Mouse (Mus musculus) layer of hippocampus, adult 18-20 months (tissue): ENCODE measurements around the gene Zc3h7a. TPM values are rescaled to one million over a fixed set of nuclear protein-coding genes. Genes with fewer than 3 reads are reported as not detected.
"Not testable (repeated sequence)": the region's sequence is repeated elsewhere in the genome, so short reads cannot be mapped to it uniquely, and the experiment has no call there.

Experiments used
- DNase-seq, 2 experiments: peaks; one replicate each; pipeline ENCODE4 v3.0.0; 2022; ENCODE audit warnings: low spot score in 2 of 2
- long read RNA-seq: library from polyadenylated mRNA; stranded (forward); transcript quantifications from one replicate; pipeline ENCODE4 v2.0.0, GENCODE M21; 2021
- total RNA-seq, 2 experiments: library from RNA; stranded (reverse); gene quantifications; 2 replicates each; pipeline ENCODE4 v1.2.3; 2021

The Zc3h7a gene
- 10 to 100 TPM; 59.9 to 62.2 TPM for total RNA-seq
- long read RNA-seq, transcript Zc3h7a-201 (23 exons, 3,825 nt): major isoform, 19 of 40 reads
- long read RNA-seq, partial matches to known transcripts: 0 of 40 reads
- long read RNA-seq, other reads (novel, unspliced or antisense): 21 of 40 reads

DNA sequence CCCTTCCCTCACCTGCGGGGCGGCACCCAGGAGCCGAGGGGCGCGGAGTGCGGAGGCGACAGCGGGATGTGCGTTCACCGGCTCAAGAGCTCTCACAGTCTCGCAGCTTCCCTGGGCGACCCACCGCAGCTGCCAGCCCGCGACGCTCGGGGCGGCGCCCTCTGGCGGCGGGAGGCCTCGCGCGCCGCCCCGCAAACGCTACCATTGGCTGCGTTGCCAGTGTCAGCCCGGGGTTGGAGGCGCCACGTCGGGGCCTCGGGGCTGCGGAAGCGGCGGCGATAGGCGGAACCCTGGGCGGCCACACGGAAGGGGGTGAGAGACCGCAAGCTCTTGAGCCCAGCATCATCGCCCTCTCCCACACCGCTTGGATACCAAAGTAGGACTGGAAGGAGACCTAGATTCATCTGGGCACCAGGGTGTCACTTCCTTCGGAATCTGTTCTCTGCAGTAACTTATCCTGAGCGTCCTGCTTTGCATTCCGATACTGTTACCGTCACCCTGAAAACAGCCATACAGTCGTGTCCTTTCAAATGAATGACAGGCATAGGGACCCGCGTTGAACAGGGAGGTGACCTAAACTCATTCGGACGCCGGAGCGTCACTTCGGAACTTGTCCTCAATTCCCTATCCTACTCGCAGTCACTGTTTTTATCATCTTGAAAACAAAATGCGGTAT lies at the start of gene Zc3h7a:
TSS of gene Zc3h7a (minus strand) at position 186 of the 676 bp plus-strand sequence.
- DNase-seq: peak; percentile 88 to 92

DNA sequence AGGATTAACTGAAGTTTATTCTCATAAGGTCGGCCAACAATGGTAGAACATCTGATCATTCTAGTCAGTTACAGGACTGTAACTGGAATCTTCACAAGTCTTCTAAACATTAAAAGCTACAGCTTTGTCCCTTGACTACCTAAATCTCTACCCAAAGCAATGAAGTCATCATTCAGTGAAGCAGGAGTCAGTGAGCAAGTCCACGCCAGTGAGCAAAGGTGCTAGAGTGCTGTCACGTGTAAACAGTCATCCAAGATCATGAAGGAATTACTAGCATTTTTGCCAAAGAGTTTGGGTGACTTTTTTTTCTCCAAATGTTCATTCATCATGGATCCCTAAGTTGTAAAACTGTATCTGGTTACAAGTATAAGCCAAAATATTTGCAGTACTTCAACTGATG lies 41.6 kb upstream of the Zc3h7a start:
- DNase-seq: no peak

DNA sequence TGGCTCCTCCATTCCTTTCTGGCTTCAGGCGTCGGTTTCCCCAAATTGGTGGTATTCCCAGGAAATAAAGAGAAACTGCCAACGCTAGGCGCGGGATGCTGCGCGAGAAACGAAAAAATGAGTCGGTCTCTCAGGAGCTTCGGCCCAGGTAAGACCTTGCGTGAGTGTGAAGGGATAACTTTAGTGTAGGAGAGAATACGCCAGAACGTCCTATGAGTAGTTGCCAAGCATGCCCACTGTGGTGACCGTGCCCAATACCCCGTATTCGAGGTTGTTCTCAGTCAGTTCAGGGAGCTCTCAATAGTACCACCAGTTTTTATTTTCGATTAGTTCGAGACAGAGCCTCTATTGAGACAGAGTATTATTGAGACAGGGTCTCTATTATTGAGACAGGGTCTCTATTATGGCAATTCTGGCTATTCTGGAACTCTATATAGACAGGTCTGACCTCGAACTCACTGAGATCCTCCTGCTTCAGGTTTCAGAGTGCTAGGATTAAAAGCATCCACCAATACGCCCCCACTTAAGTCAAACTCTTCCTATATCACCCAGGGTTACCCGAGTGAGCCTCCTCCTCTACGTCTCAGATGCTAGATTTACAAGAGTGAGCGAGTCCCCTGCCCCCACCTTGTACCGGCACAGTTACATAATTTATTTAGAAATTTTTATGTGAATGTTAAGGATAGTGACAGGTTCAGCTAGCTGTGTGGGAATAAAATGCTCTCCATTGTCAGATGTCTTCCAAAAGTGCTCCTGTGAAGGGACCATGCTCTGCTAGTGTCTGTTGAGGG lies 27.6 kb upstream of the Zc3h7a start:
- no peak for DNase-seq

DNA sequence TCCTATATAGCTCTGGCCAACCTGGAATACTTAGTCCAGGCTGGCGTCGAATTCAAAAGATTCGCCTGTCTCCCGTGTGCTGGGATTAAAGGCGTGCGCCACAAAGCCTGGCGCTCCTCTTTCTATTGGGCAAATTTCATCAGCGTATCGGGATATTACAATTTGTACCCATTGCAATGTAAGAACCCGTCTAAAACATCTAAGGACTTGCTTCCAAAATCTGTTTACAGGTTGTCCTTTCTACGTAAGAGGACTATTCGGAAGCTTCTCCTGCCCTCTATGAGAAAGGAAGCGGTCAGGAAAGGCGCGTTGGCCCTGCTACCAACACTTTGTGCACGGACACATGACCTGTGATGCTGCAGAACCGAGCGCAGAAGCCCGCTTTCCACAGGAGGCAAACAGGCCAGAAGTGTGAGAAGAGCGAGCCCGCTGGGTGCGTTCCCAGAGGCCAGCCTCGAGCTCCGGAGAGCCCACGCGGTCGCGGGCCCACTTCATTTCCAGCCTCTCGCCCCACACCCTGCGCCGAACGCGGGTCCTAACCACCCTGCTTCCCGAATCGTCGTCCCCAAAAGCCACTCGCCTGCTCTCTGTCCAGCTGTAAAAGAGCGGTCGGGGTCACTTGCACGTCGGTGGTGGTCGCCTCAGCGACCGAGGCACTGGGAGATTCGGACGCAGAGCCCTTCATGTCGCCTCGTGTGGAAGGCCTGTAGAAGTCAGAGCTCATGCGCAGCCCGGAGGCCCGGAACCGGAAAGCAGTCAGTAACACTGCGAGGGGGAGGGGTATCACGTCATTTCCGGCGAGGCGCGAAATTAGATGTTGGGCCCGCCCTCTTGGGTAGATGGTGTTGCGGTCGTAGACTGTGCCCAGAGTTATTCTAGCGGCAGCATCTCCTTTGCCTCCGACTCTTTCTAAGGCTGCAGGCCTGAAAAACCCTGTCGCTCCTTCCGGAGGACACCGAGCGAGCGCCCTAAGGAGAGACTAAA lies 26.7 kb upstream of the Zc3h7a start, which contains the start of gene Rsl1d1:
TSS of gene Rsl1d1 (minus strand) at position 761 of the 984 bp plus-strand sequence.
- DNase-seq: peak; percentile 88 to 94

DNA sequence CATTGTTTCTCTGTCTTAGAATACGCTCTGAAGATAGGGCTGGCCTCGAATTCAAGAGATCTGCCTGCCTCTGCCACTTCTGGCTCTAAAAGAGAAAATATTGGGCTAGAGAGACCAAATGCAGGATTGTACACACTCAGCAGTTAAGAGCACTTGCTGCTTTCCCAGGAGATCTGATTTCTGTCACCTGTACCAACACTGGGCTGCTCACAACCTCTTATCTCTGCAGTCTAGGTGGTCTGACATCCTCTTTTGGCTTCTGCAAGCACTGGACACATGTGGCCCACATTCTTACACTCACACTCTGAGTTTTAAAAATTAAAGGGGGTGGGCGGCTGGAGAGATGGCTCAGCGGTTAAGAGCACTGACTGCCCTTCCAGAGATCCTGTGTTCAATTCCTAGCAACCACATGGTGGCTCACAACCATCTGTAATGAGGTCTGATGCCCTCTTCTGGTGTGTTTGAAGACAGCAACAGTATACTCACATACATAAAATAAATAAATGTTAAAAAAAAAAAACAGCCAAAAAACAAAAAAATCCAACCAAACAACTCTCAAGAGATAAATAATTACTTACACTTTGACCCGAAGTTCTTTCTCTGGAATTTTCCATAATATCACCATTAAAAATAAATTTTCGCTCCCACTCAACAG lies 25.7 kb upstream of the Zc3h7a start:
- no peak for DNase-seq

DNA sequence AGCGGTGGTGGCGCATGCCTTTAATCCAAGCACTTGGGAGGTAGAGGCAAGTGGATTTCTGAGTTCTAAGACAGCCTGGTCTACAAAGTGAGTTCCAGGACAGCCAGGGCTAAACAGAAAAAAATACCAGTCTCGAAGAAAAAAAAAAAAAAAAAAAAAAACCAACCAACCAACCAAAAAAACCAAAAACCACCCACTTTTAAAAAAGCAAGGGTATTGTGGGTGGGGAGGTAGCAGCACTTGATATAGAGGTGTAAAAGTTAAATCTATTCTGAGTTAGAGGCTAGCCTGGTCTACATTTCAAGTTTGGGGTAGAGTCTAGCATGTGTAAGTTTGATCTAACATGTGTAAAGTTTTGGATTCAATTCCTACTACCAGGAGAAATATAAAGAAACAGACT lies 24.1 kb upstream of the Zc3h7a start:
- DNase-seq: no peak

DNA sequence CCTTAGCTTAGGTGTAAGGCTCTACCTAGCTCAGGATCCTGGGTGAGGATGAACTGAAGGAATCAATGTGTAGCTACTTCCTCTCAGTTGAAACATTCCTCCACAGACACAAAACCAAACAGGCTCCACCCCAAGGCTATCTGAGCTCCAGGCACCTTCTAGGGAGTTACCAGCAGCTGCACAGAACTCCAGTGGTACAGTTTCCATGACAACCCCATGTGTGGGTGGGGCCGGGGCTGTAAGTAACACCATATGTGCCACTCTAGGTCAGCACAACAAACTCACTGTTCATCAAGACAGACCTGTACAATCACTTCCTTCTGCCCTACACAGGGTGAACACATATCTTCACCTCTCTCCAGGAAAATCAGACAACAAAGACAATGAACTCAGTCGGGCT lies 22.3 kb upstream of the Zc3h7a start:
- no peak for DNase-seq

DNA sequence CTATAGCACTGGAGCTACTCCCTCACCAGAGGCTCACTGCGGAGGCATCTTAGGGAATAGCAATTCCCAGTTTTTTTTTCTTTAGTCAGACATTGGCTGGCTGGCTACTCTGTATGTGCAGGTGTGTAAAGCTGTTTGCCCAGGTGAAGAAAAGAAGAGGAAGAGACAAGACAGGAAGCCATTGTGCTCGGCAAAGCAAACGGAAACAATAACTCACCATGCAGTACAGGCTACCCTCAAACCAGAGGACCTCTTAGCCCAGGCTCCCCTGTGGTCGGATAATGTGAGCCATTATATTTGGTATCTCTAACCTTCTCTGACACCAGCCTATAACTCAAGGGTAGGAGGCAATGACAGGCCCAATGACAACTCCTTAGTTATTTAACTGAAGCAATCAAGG lies 20.9 kb upstream of the Zc3h7a start:
- DNase-seq: no peak

DNA sequence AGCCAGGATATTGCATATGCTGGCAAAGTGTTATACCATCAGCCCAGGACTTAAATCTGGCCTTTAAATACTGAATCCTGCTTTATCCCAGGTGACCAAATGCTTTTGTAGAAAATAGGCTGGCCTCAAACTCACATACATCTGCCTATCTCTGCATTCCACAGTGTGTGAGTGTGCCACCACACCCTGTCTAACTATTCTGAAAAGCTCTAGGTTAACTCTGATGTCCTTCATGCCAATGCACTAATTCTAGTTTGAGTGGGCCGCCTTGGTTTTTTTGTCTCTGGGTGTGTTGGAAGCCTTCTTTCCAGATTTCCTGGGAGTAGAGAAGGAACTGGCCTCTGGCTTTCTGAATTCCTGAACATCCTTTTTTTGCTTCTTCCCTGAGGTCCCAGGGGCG lies 17.0 kb upstream of the Zc3h7a start:
- no peak for DNase-seq

DNA sequence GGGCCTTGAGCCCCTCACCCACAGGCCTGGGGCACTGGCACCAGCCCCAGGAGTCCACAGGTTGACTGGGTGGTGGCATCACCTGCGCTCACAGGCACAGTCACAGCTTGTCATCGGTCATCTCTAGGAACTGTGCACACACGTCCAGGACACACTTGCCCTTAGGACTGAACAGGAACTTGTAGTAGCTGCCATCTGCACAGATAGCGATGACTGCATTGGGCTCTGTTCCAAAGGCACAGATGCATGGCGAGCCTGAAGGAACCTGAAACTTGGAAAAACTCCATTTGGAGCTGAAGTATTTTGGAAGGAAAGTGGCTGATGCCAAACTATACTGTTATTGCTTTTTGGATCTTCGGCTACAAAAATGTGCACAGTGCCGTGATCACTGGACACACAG lies 14.0 kb upstream of the Zc3h7a start:
- peak in 1 of 2 experiments; percentile 36 for DNase-seq

DNA sequence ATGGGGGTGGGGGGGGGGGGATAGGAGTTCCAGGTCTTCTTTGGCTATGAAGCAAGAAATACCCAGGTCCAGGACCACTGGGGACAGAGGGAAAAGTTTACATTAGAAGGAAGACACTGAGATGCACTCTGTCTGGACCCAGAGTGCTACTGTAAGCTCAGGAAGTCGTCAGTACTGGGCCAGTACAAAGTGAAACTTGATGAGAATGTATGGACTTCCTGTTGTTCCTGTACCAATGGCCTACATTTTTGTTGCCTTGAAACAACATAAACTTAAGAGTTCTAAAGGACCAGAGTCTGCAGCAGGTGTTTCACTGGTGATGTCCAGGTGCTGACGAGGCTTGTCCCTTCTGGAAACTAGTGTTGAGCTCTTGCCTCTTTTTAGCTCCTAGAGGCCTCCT lies 1.2 kb upstream of the Zc3h7a start:
- no peak for DNase-seq

DNA sequence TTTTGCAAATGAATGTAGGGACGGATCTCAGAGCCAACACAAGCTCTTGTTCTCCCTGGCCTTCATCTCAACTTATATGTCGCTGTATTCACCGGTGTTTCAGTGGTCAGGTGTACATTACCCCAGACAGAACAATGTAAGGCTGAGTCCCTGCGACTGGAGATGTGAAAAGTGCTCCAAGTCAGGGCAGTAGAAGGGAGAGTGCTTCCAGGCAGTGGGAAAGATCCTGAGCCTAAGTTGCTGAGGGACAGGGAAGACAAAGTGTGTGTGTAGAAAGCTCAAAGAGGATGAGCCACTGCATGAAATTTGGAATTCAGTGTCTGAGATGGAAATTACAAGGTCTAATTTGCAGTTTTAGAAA lies 671 bp upstream of the Zc3h7a start:
- no peak for DNase-seq

DNA sequence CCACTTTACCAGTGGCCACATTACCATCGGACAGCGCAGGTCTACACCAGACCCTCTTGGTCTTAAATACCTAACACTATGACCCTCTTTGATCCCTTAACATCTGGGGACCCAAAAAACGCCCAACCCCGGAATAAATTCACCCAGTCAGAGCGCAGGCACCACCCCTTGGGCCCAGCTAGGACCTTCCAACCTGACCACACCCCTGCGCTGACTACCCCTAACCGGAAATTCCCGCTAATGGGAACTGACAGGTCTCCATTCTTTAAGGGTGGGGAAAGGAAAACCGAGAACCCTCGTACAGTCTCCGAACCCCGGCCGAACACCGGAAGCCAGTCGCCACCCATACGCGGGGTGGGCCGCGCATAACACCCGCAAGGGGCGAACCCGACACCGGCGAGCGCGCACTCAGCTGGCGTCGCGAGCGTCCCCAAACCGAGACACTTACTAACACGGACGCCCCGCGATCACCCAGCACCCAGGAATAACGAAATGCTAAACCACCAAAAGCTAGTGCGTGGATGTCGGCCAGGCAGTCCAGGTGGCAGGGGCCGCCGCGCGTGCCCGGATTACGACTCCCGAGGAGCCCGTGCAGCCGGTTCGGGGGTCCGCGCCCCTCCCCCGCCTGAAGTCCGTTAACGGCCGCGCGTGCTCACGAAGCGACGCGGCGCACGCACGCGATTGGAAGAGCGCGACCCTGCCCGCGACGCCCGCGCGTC lies 545 bp downstream of the Zc3h7a start:
- no peak for DNase-seq

DNA sequence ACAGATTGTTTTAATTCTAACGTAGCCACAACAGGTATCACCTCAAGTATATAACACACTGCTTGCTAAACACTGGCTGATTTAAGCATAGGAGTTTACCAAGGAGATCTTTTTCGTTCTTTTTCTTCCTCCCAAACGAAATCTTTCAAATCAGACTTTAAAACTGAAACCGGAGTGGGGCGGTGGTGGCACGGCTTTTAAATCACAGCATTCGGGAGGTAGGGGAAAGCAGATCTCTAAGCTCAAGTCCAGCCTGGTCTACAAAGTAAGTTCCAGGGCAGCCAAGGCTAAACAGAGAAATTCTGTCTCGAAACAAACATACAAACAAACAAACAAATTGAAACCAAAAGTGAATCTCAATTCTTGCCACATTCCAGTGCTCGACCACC lies 1.1 kb downstream of the Zc3h7a start:
- DNase-seq: no peak

DNA sequence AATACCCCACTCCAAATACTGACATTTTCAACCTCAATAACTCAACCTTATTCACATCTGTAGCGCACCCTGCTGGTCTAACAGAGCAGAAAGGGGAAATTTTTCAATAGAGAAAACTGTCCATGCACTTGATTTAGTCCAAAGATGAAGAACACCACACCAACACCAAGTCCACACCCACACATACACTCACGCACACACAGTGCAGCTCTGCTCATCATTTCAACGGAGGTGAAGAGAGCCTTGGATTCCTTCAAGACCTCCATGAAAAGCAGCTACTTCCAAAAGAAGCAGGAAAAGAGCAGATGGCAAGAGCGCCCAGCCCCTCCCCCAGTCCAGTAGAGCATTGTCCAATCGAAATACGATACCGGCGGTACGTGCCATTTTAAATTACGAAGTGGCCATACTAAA lies 1.5 kb downstream of the Zc3h7a start:
- DNase-seq: peak; percentile 29 to 62

DNA sequence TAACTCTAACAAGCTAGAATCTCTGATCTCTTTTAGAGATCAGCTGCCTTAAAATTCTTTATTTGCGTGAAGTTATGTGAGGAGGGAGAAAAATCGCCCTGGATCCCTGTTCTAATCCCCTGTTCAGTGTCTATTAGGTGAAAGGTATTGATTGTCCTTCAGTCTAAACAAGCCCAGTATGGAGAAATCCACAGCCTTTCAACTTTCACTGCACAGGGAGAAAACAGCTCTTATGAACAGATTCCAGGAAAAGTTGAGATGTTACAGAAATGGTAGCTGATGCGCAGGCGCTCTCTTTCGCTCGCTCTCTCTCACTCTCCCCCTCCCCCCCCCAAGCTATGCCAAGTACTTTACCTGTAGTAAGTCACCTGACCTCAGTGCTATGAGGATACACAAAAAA lies 4.5 kb downstream of the Zc3h7a start:
- DNase-seq: no peak

DNA sequence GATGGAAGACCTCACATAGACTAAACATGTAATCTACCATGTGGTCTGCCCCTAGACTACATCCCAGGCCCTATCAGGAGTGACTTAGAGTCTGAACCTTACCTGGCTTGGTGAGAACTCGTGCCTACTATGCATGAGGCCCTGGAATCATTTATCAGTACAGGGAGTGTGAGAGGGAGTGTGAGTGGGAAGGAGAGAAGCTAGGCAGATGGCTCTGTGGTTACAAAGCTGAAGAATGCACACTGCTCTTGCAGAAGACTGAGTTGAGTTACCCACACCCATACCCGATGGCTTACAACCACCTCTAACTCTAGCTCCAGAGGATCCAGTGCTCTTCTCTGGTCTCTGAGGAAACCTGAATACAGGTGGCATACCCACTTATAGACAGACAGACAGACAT lies 9.8 kb downstream of the Zc3h7a start:
- peak; percentile 40 to 74 for DNase-seq

DNA sequence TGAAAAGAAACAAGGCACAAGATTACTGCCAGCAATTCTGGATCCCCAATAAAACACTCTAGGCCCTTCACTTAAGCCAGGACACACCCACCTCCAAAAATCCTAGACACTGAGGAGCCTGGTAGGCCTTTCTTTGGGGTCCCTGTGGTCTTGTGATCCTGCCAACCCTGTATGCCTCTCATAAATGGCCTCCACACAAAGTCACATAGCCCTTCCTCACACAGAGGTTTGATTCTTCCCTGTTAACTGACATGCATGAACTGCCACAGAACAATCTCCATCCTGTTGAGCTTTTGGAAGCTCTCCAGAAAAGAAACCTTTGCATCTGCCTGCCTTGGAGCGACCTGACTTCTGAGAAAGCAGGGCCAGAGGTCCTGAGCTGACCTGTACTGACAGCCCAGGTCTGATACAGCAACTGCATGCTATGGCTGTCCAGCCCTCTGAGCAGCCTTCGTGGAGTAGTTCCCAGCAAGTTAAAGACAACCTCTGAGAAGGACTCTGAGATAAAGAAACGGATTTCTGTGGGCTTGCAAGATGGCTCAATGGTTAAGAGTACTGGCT lies 11.4 kb downstream of the Zc3h7a start:
- no peak for DNase-seq

DNA sequence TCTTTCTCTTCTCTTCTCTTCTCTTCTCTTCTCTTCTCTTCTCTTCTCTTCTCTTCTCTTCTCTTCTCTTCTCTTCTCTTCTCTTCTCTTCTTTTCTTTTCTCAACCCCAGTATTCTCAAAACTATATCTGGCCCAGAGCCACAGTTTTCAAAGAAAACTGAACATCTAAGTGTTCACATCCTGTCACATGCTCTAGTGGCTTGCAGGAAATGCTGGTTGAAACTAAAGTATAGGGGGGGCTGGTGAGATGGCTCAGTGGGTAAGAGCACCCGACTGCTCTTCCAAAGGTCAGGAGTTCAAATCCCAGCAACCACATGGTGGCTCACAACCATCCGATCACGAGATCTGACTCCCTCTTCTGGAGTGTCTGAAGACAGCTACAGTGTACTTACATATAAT lies 18.5 kb downstream of the Zc3h7a start:
- not testable (repeated sequence) for DNase-seq

DNA sequence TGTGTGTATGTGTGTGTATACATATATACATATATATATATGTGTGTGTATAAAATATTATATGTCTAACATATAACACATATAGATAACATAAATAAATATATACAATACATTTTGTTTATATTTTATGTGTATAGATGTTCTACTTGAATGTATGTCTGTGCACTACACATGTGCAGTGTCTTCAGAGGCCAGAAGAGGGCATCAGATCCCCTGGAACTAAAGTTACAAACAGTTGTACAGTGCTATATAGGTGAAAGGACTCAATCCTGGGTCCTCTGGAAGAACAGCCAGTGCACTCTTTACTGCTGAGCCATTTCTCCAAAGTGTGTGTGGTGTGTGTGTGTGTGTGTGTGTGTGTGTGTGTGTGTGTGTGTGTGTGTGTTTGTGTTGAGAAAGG lies 21.7 kb downstream of the Zc3h7a start:
- no peak for DNase-seq
